Mouse (Mus musculus): Measurements from ENCODE around the gene Tbx4.

GRCm38 (mm10) chr11:85857997-85858698, 28.1 kb upstream of the Tbx4 start:
- no peak for TF ChIP-seq CTCF (IDR thresholded peaks at IDR 0.05; ENCODE audit: insufficient read depth, low read length)
- no peak for TF ChIP-seq POLR2A (IDR thresholded peaks at IDR 0.05; ENCODE audit: borderline replicate concordance, extremely low read depth, low read depth, low read length)
